Mouse (Mus musculus) midbrain, embryonic 12.5 days (tissue): ENCODE data around the gene Vmn2r59. TPM values are rescaled to one million over a fixed set of nuclear protein-coding genes. Genes with fewer than 3 reads are reported as not detected.
"Not testable (repeated sequence)": the region's sequence is repeated elsewhere in the genome, so short reads cannot be mapped to it uniquely, and the experiment has no call there.

Source experiments
- ATAC-seq: fragments of 200-750 bp; cut with Nextera tagmentation; 2 replicates; pipeline ENCODE4 v1.8.0; 2017; ENCODE audit warnings: low read depth, moderate TSS enrichment, moderate library complexity; ENCODE audit not compliant: low FRiP score
- H3K27ac ChIP-seq: fragments of 300-500 bp; sonication (generic); replicated peaks from 2 replicates; pipeline ENCODE4 v1.5.1; 2016; ENCODE audit warnings: mild to moderate bottlenecking
- H3K27me3 ChIP-seq: fragments of 300-500 bp; sonication (generic); 2 replicates; pipeline ENCODE4 v1.6.1; 2016; ENCODE audit warnings: mild to moderate bottlenecking
- H3K36me3 ChIP-seq: fragments of 300-500 bp; sonication (generic); 2 replicates; pipeline ENCODE4 v1.6.1; 2016
- H3K4me1 ChIP-seq: fragments of 300-500 bp; sonication (generic); 2 replicates; pipeline ENCODE4 v1.6.1; 2016
- H3K4me2 ChIP-seq: fragments of 300-500 bp; sonication (generic); replicated peaks from 2 replicates; pipeline ENCODE4 v1.6.1; 2016; ENCODE audit warnings: mild to moderate bottlenecking, moderate library complexity
- H3K4me3 ChIP-seq: fragments of 300-500 bp; sonication (generic); 2 replicates; pipeline ENCODE4 v1.5.1; 2016; ENCODE audit warnings: mild to moderate bottlenecking
- H3K9ac ChIP-seq: fragments of 300-500 bp; sonication (generic); replicated peaks from 2 replicates; pipeline ENCODE4 v1.6.1; 2016; ENCODE audit warnings: mild to moderate bottlenecking, moderate library complexity
- H3K9me3 ChIP-seq: fragments of 300-500 bp; sonication (generic); 2 replicates; pipeline ENCODE4 v1.6.1; 2016; ENCODE audit warnings: mild to moderate bottlenecking
- WGBS: fragments of 180-500 bp; shearing (Covaris S2); methylation state at CpG from one replicate; pipeline ENCODE4 v1.1.7; 2016; 5-methylcytosine and 5-hydroxymethylcytosine counted together
- polyA plus RNA-seq: library from polyadenylated mRNA; unstranded; fragments of >200 nt; fragmentation: Nextera tagmentation; extraction: Ambion mirVana; gene quantifications from 2 replicates; pipeline ENCODE4 v1.2.1, GENCODE M21; 2016

Gene Vmn2r59
- polyA plus RNA-seq: not detected in 2 replicates

DNA sequence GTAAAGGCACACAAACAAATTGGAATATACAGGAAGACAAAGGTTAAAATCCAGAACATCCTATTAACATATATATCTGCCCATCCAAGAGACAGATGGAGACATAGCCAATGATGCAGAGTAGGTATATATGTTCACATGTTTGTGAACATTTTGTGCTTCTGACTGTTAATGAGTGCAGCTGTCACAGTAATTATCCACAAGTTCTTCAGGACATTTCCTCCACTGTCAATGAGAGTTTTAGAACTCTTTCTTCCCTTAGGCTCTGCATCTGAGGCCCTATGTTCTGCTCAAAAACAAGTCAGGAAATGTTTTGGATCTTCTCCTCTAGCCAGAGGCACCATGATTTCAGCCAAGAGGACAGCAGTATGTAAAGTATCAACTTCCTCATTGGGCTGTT, at the start of gene Vmn2r59:
TSS of gene Vmn2r59 (minus strand) at position 101 of the 400 bp plus-strand sequence.
- no peak for ATAC-seq
- no peaks in the 10 kb centered on the region for H3K36me3 ChIP-seq
- H3K27me3 ChIP-seq: no peaks in the 10 kb centered on the region
- no peak within 1 kb of the TSS for H3K4me2 ChIP-seq
- no peak within 1 kb of the TSS for H3K27ac ChIP-seq
- peaks cover 10% of the 10 kb centered on the region; the same call in 1 of the 2 replicates for H3K9me3 ChIP-seq
- no peaks in the 10 kb centered on the region for H3K4me1 ChIP-seq
- no peak within 1 kb of the TSS for H3K9ac ChIP-seq
- no peak within 1 kb of the TSS for H3K4me3 ChIP-seq

- Histone ChIP-seq H3K4me2 (no peak within 1 kb of the TSS), H3K36me3 (no peaks in the 10 kb centered on the region), H3K27ac (no peak within 1 kb of the TSS), H3K27me3 (no peaks in the 10 kb centered on the region), H3K9me3 (peaks cover 17% of the 10 kb centered on the region), H3K9ac (no peak within 1 kb of the TSS), H3K4me1 (no peaks in the 10 kb centered on the region), H3K4me3 (no peak within 1 kb of the TSS)
- 73% methylated on average over 2 of the region's 2 CpGs for WGBS
- ATAC-seq: no peak
Observed at GRCm38 (mm10) chr7:42107470-42107869, 48.6 kb upstream of the Vmn2r59 start, which contains the start of gene Vmn2r60. Gene Vmn2r60, plus strand, starts transcription at chr7:42107770.

DNA sequence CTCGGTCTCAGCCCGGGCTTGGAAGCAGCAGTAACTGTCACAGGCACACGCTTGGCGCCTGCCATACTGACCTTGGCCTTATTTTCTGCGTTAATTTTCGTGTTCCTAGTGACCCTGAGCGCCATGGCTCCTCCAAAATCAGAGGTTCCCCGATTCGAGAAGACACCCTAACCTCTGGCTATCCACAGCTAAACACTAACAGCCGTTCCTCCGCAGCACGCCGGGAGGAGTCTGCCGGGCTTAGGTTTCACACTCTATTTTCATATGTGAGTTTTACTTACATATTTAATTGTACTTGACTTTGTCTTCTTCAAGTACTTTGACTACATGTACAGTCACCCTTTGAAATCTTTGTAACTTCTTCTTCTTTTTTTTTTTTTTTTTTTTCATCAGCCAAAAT, 48.2 kb upstream of the Vmn2r59 start:
- not testable (repeated sequence) for H3K4me2 ChIP-seq, H3K27me3 ChIP-seq, H3K4me1 ChIP-seq, H3K9ac ChIP-seq, H3K36me3 ChIP-seq, ATAC-seq, H3K27ac ChIP-seq, H3K4me3 ChIP-seq
- WGBS: 79% methylated on average over 14 of the region's 14 CpGs
- H3K9me3 ChIP-seq: peaks cover 22% of the 10 kb centered on the region

Other genes starting within 250 kb of the Vmn2r59 start
- not detected in 2 replicates for gene Vmn2r58, start 186.3 kb downstream of the Vmn2r59 start, polyA plus RNA-seq
- gene Vmn2r60, start 48.7 kb upstream of the Vmn2r59 start, polyA plus RNA-seq: not detected in 2 replicates
- gene Vmn2r61, start 201.0 kb upstream of the Vmn2r59 start, polyA plus RNA-seq: not detected in 2 replicates